Mouse (Mus musculus) inflammation-experienced regulatory T-cells, adult 6 months (primary cell): ENCODE results near the gene Tspo. TPM values are rescaled to one million over a fixed set of nuclear protein-coding genes. Genes with fewer than 3 reads are reported as not detected.
A peak's percentile ranks its signal among the peaks of the same experiment; 100 is the strongest.

Source experiments
- ATAC-seq: one replicate; pipeline ENCODE4 v1.8.0; 2017
- polyA plus RNA-seq, 3 experiments: library from polyadenylated mRNA; unstranded; fragments of 100-300 nt; shearing (Covaris generic); gene quantifications; one replicate each; pipeline ENCODE4 v1.2.1; 2017

The Tspo gene
- 100 to 1,000 TPM; 311 to 463 (median 342) TPM for polyA plus RNA-seq

GRCm38 (mm10) chr15:83563327-83563856 is at the start of gene Tspo, which contains the start of gene Mcat:
Gene Tspo, plus strand, starts transcription at chr15:83563592.
Gene Mcat, minus strand, starts transcription at chr15:83563787.
- peak; percentile 49 for ATAC-seq

- no peak for ATAC-seq
These were observed 48.4 kb upstream of the Tspo start for GRCm38 (mm10) chr15:83515018-83515417.

- ATAC-seq = peak; percentile 72
These were observed 45.0 kb upstream of the Tspo start for GRCm38 (mm10) chr15:83518215-83519048.

- no peak for ATAC-seq
These were observed 42.5 kb upstream of the Tspo start for GRCm38 (mm10) chr15:83520861-83521382.

- ATAC-seq = no peak
These were observed 40.2 kb upstream of the Tspo start for GRCm38 (mm10) chr15:83523196-83523595.

GRCm38 (mm10) chr15:83523638-83524332 is 39.6 kb upstream of the Tspo start:
- ATAC-seq = no peak

GRCm38 (mm10) chr15:83524333-83524729 is 39.1 kb upstream of the Tspo start:
- no peak for ATAC-seq

GRCm38 (mm10) chr15:83526424-83527091 is 36.8 kb upstream of the Tspo start, which contains the start of gene Bik:
Gene Bik, plus strand, starts transcription at chr15:83526862.
- ATAC-seq = peak; percentile 80

GRCm38 (mm10) chr15:83527092-83527437 is 36.3 kb upstream of the Tspo start:
- ATAC-seq = peak; percentile 35

GRCm38 (mm10) chr15:83527747-83528146 is 35.6 kb upstream of the Tspo start:
- ATAC-seq = no peak

- ATAC-seq = no peak
These were observed 34.5 kb upstream of the Tspo start for GRCm38 (mm10) chr15:83528892-83529291.

GRCm38 (mm10) chr15:83529765-83530164 is 33.6 kb upstream of the Tspo start:
- ATAC-seq = no peak

- no peak for ATAC-seq
These were observed 33.2 kb upstream of the Tspo start for GRCm38 (mm10) chr15:83530233-83530632.

GRCm38 (mm10) chr15:83530688-83531087 is 32.7 kb upstream of the Tspo start:
- ATAC-seq = no peak

GRCm38 (mm10) chr15:83531961-83532469 is 31.4 kb upstream of the Tspo start:
- no peak for ATAC-seq

- no peak for ATAC-seq
These were observed 30.8 kb upstream of the Tspo start for GRCm38 (mm10) chr15:83532606-83533005.

GRCm38 (mm10) chr15:83534960-83535889 is 28.2 kb upstream of the Tspo start:
- no peak for ATAC-seq

- ATAC-seq = no peak
These were observed 27.5 kb upstream of the Tspo start for GRCm38 (mm10) chr15:83535890-83536231.

- ATAC-seq = no peak
These were observed 24.5 kb upstream of the Tspo start for GRCm38 (mm10) chr15:83538855-83539254.

- ATAC-seq = no peak
These were observed 23.5 kb upstream of the Tspo start for GRCm38 (mm10) chr15:83539905-83540304.

GRCm38 (mm10) chr15:83541647-83542287 is 21.6 kb upstream of the Tspo start:
- no peak for ATAC-seq
